Mouse (Mus musculus): ENCODE data around the gene Pde4b. TPM values are rescaled to one million over a fixed set of nuclear protein-coding genes. Genes with fewer than 3 reads are reported as not detected.
"Not testable (repeated sequence)": the region's sequence is repeated elsewhere in the genome, so short reads cannot be mapped to it uniquely, and the experiment has no call there.

Gene Pde4b
- total RNA-seq, 2 experiments from 2014 or later = 101 to 102 TPM

GRCm38 (mm10) chr4:102491468-102492123 is 404.3 kb downstream of the Pde4b start:
- no peak for DNase-seq (ENCODE audit: low spot score in 2 of 2)
- intact Hi-C loops (cut with DNase I) = loop anchor here (2.0 kb wide), 1 partner anchor 165 kb away; no protein-coding TSS in a partner anchor

GRCm38 (mm10) chr4:102492911-102493310 is 405.6 kb downstream of the Pde4b start:
- intact Hi-C loops (cut with DNase I) = loop anchor here (2.0 kb wide), 1 partner anchor 164 kb away; no protein-coding TSS in a partner anchor
- no peak for DNase-seq (ENCODE audit: low spot score in 2 of 2)

GRCm38 (mm10) chr4:102493342-102494128 is 406.2 kb downstream of the Pde4b start:
- intact Hi-C loops (cut with DNase I) = loop anchor here (2.0 kb wide), 1 partner anchor 163 kb away; no protein-coding TSS in a partner anchor
- peak; percentile 63 to 79 for DNase-seq (ENCODE audit: low spot score in 2 of 2)

GRCm38 (mm10) chr4:102494203-102494602 is 406.9 kb downstream of the Pde4b start:
- intact Hi-C loops (cut with DNase I); DNase-seq (ENCODE audit: low spot score in 2 of 2): not testable (repeated sequence)

- intact Hi-C loops (cut with DNase I) = no loop called here
- DNase-seq (ENCODE audit: low spot score in 2 of 2) = no peak
Observed at GRCm38 (mm10) chr4:102495001-102495400, 407.7 kb downstream of the Pde4b start.

- intact Hi-C loops (cut with DNase I) = no loop called here
- DNase-seq (ENCODE audit: low spot score in 2 of 2) = no peak
Observed at GRCm38 (mm10) chr4:102495474-102495873, 408.1 kb downstream of the Pde4b start.

- intact Hi-C loops (cut with DNase I) = no loop called here
Observed at GRCm38 (mm10) chr4:102496269-102497177, 409.2 kb downstream of the Pde4b start.

GRCm38 (mm10) chr4:102497221-102497620 is 409.9 kb downstream of the Pde4b start:
- intact Hi-C loops (cut with DNase I) = no loop called here
- DNase-seq (ENCODE audit: low spot score in 2 of 2) = no peak

More at GRCm38 (mm10) chr4:102496269-102497177, 409.2 kb downstream of the Pde4b start:
- DNase-seq (ENCODE audit: low spot score in 2 of 2) = no peak

GRCm38 (mm10) chr4:102498169-102498919 is 411.0 kb downstream of the Pde4b start:
- DNase-seq (ENCODE audit: low spot score in 2 of 2) = no peak
- intact Hi-C loops (cut with DNase I) = no loop called here

- intact Hi-C loops (cut with DNase I) = no loop called here
- no peak for DNase-seq (ENCODE audit: low spot score in 2 of 2)
Observed at GRCm38 (mm10) chr4:102498920-102499316, 411.6 kb downstream of the Pde4b start.

GRCm38 (mm10) chr4:102505714-102506113 is 418.4 kb downstream of the Pde4b start:
- intact Hi-C loops (cut with DNase I) = no loop called here
- DNase-seq (ENCODE audit: low spot score in 2 of 2) = no peak

- intact Hi-C loops (cut with DNase I) = no loop called here
- DNase-seq (ENCODE audit: low spot score in 2 of 2) = no peak
Observed at GRCm38 (mm10) chr4:102506376-102507280, 419.3 kb downstream of the Pde4b start.

GRCm38 (mm10) chr4:102507344-102507743 is 420.0 kb downstream of the Pde4b start:
- intact Hi-C loops (cut with DNase I) = no loop called here
- no peak for DNase-seq (ENCODE audit: low spot score in 2 of 2)

GRCm38 (mm10) chr4:102507753-102508152 is 420.4 kb downstream of the Pde4b start:
- no peak for DNase-seq (ENCODE audit: low spot score in 2 of 2)
- intact Hi-C loops (cut with DNase I) = no loop called here

- DNase-seq (ENCODE audit: low spot score in 2 of 2) = no peak
- intact Hi-C loops (cut with DNase I) = loop anchor here (5.0 kb wide), 1 partner anchor 62 kb away; no protein-coding TSS in a partner anchor
Observed at GRCm38 (mm10) chr4:102510061-102510460, 422.7 kb downstream of the Pde4b start.

GRCm38 (mm10) chr4:102510939-102511391 is 423.6 kb downstream of the Pde4b start:
- intact Hi-C loops (cut with DNase I) = loop anchor here (1.0 to 5.0 kb wide), 2 partner anchors 61 to 78 kb away; no protein-coding TSS in a partner anchor
- peak; percentile 68 to 86 for DNase-seq (ENCODE audit: low spot score in 2 of 2)

GRCm38 (mm10) chr4:102511511-102511910 is 424.2 kb downstream of the Pde4b start:
- intact Hi-C loops (cut with DNase I) = loop anchor here (1.0 to 5.0 kb wide), 2 partner anchors 61 to 78 kb away; no protein-coding TSS in a partner anchor
- DNase-seq (ENCODE audit: low spot score in 2 of 2) = peak; percentile 36 to 73

Data from left cerebral cortex, postnatal 14 days (tissue).